Mouse (Mus musculus): ENCODE data around the gene Rab40c.

- TF ChIP-seq CTCF (IDR thresholded peaks at IDR 0.05; ENCODE audit: low read depth) (peak; percentile 23), EP300 (IDR thresholded peaks at IDR 0.05; ENCODE audit: low read depth) (no peak)
Measured at GRCm38 (mm10) chr17:25883824-25884223, 35.7 kb downstream of the Rab40c start.
